Mouse (Mus musculus): ENCODE measurements at regions not wholly inside any gene's neighbourhood (a gene's known extent, or its start where the extent isn't known, plus 50 kb on each side); places are given as distances from the start of the nearest gene placed in this dataset.

- Histone ChIP-seq H3K9ac (ENCODE audit: control insufficient read depth, low read depth, low read length, poor library complexity, severe bottlenecking) (no peak overlapping the region), H3K9me3 (replicated peaks; ENCODE audit: insufficient read depth, low read length) (no peaks in the 10 kb centered on the region), H3K36me3 (ENCODE audit: control insufficient read depth in 1 of 2, insufficient read depth in 2 of 2, low read length in 2 of 2) (no peaks in the 10 kb centered on the region), H3K79me2 (ENCODE audit: control insufficient read depth, insufficient read depth, low read length, poor library complexity) (no peaks in the 10 kb centered on the region), H3K4me3 (ENCODE audit: control insufficient read depth in 1 of 2, insufficient read depth in 1 of 2, low read depth in 2 of 2, low read length in 2 of 2) (no peak overlapping the region), H3K27me3 (ENCODE audit: control insufficient read depth in 1 of 2, insufficient read depth in 2 of 2, low read length in 2 of 2) (no peaks in the 10 kb centered on the region), H3K27ac (ENCODE audit: control insufficient read depth, low read depth, low read length) (no peak overlapping the region), H3K4me1 (ENCODE audit: control insufficient read depth in 1 of 2, insufficient read depth in 2 of 2, low read length in 2 of 2) (no peaks in the 10 kb centered on the region)
- TF ChIP-seq MAFK (IDR thresholded peaks at IDR 0.05; ENCODE audit: borderline replicate concordance, low read depth, low read length) = no peak
- no peak for TF ChIP-seq ZC3H11A (IDR thresholded peaks at IDR 0.05; ENCODE audit: low read depth, low read length)
- no peak for TF ChIP-seq USF1 (IDR thresholded peaks at IDR 0.05; ENCODE audit: low read depth, low read length)
- TF ChIP-seq NELFE (IDR thresholded peaks at IDR 0.05; ENCODE audit: low read depth, low read length) = no peak
- TF ChIP-seq KAT2A (conservative IDR thresholded peaks at IDR 0.05; ENCODE audit: low read depth, low read length) = no peak
- no peak for TF ChIP-seq TAL1 (IDR thresholded peaks at IDR 0.05; ENCODE audit: low read length)
- TF ChIP-seq CTCF (IDR thresholded peaks at IDR 0.05 in 2 of 3, conservative IDR thresholded peaks at IDR 0.05 in 1 of 3; ENCODE audit: control insufficient read depth in 1 of 3, insufficient read depth in 1 of 3, low read depth in 2 of 3, low read length in 3 of 3, poor library complexity in 1 of 3, severe bottlenecking in 1 of 3) = no peak
- TF ChIP-seq GABPA (IDR thresholded peaks at IDR 0.05; ENCODE audit: low read depth, low read length) = no peak
- no peak for TF ChIP-seq ELF1 (IDR thresholded peaks at IDR 0.05; ENCODE audit: low read depth, low read length)
- TF ChIP-seq RCOR1 (IDR thresholded peaks at IDR 0.05; ENCODE audit: low read depth, low read length) = no peak
- no peak for TF ChIP-seq RAD21 (IDR thresholded peaks at IDR 0.05; ENCODE audit: low read depth, low read length)
- TF ChIP-seq CHD2 (IDR thresholded peaks at IDR 0.05; ENCODE audit: low read length) = no peak
- TF ChIP-seq ZNF384 (IDR thresholded peaks at IDR 0.05; ENCODE audit: low read depth, low read length) = no peak
- no peak for TF ChIP-seq MAZ (IDR thresholded peaks at IDR 0.05; ENCODE audit: low read depth, low read length)
- TF ChIP-seq POLR2AphosphoS5 (IDR thresholded peaks at IDR 0.05; ENCODE audit: borderline replicate concordance, low read depth, low read length) = no peak
- no peak for TF ChIP-seq POLR2AphosphoS2 (IDR thresholded peaks at IDR 0.05; ENCODE audit: low read length)
- no peak for TF ChIP-seq ZMIZ1 (IDR thresholded peaks at IDR 0.05; ENCODE audit: low read depth, low read length)
- TF ChIP-seq ETS1 (IDR thresholded peaks at IDR 0.05; ENCODE audit: low read depth, low read length) = no peak
- no peak for TF ChIP-seq SIN3A (IDR thresholded peaks at IDR 0.05; ENCODE audit: low read length)
- DNase-seq (ENCODE audit: low read depth, low spot score) = no peak
Observed at GRCm38 (mm10) chr1:138011581-138011980, 163.9 kb downstream of the Ptprc start.

- no peak for DNase-seq (ENCODE audit: low read depth, low spot score)
- Histone ChIP-seq H3K27me3 (ENCODE audit: control insufficient read depth in 1 of 2, insufficient read depth in 2 of 2, low read length in 2 of 2) (no peaks in the 10 kb centered on the region), H3K9me3 (replicated peaks; ENCODE audit: insufficient read depth, low read length) (no peaks in the 10 kb centered on the region), H3K4me3 (ENCODE audit: control insufficient read depth in 1 of 2, insufficient read depth in 1 of 2, low read depth in 2 of 2, low read length in 2 of 2) (no peak overlapping the region), H3K27ac (ENCODE audit: control insufficient read depth, low read depth, low read length) (no peak overlapping the region), H3K36me3 (ENCODE audit: control insufficient read depth in 1 of 2, insufficient read depth in 2 of 2, low read length in 2 of 2) (no peaks in the 10 kb centered on the region), H3K9ac (ENCODE audit: control insufficient read depth, low read depth, low read length, poor library complexity, severe bottlenecking) (no peak overlapping the region), H3K4me1 (ENCODE audit: control insufficient read depth in 1 of 2, insufficient read depth in 2 of 2, low read length in 2 of 2) (no peaks in the 10 kb centered on the region), H3K79me2 (ENCODE audit: control insufficient read depth, insufficient read depth, low read length, poor library complexity) (no peaks in the 10 kb centered on the region)
- TF ChIP-seq MYB (IDR thresholded peaks at IDR 0.05; ENCODE audit: low read depth, low read length) = no peak
- TF ChIP-seq SIN3A (IDR thresholded peaks at IDR 0.05; ENCODE audit: low read length) = no peak
- no peak for TF ChIP-seq ZMIZ1 (IDR thresholded peaks at IDR 0.05; ENCODE audit: low read depth, low read length)
- TF ChIP-seq EP300 (IDR thresholded peaks at IDR 0.05; ENCODE audit: low read depth in 1 of 2, low read length in 2 of 2) = no peak
- no peak for TF ChIP-seq BHLHE40 (IDR thresholded peaks at IDR 0.05; ENCODE audit: borderline replicate concordance, low read depth, low read length)
- TF ChIP-seq MAX (IDR thresholded peaks at IDR 0.05; ENCODE audit: low read length) = no peak
- TF ChIP-seq UBTF (IDR thresholded peaks at IDR 0.05; ENCODE audit: borderline replicate concordance, insufficient read depth, low read depth, low read length) = no peak
- TF ChIP-seq MYC (IDR thresholded peaks at IDR 0.05; ENCODE audit: low read depth, low read length) = no peak
- no peak for TF ChIP-seq ZNF384 (IDR thresholded peaks at IDR 0.05; ENCODE audit: low read depth, low read length)
Observed at GRCm38 (mm10) chr1:138010910-138011477, 164.5 kb downstream of the Ptprc start.

Data from MEL (cell line).